Mouse (Mus musculus): ENCODE data around the gene Slc24a3. TPM values are rescaled to one million over a fixed set of nuclear protein-coding genes. Genes with fewer than 3 reads are reported as not detected.
A peak's percentile ranks its signal among the peaks of the same experiment; 100 is the strongest.

Gene Slc24a3
- polyA plus RNA-seq, 1 experiment from 2014 or later = 24.9 TPM

GRCm38 (mm10) chr2:145196501-145197042 lies 29.0 kb downstream of the Slc24a3 start:
- no peaks in the 10 kb centered on the region for H3K27me3 ChIP-seq
- in situ Hi-C loops (cut with MboI; ENCODE audit: low pct_unique_long_range_greater_than_20kb) = no loop called here
- DNase-seq (ENCODE audit: low read depth, low spot score) = no peak
- no peak for ATAC-seq
- CTCF ChIA-PET = no interaction called here
- no peak for TF ChIP-seq CTCF (IDR thresholded peaks at IDR 0.05)
- POLR2A ChIA-PET = no interaction called here

- CTCF ChIA-PET = no interaction called here
- ATAC-seq = no peak
- in situ Hi-C loops (cut with MboI; ENCODE audit: low pct_unique_long_range_greater_than_20kb) = no loop called here
- DNase-seq (ENCODE audit: low read depth, low spot score) = no peak
- POLR2A ChIA-PET = no interaction called here
- no peaks in the 10 kb centered on the region for H3K27me3 ChIP-seq
- no peak for TF ChIP-seq CTCF (IDR thresholded peaks at IDR 0.05)
These were observed 29.5 kb downstream of the Slc24a3 start for GRCm38 (mm10) chr2:145197076-145197475.

- ChIA-PET POLR2A (no interaction called here), CTCF (no interaction called here)
- TF ChIP-seq CTCF (IDR thresholded peaks at IDR 0.05) = no peak
- in situ Hi-C loops (cut with MboI; ENCODE audit: low pct_unique_long_range_greater_than_20kb) = no loop called here
- no peaks in the 10 kb centered on the region for H3K27me3 ChIP-seq
- DNase-seq (ENCODE audit: low read depth, low spot score) = no peak
- no peak for ATAC-seq
These were observed 46.0 kb downstream of the Slc24a3 start for GRCm38 (mm10) chr2:145213587-145213986.

- peak; percentile 99 for ATAC-seq
- in situ Hi-C loops (cut with MboI; ENCODE audit: low pct_unique_long_range_greater_than_20kb) = no loop called here
- DNase-seq (ENCODE audit: low read depth, low spot score) = peak; percentile 64
- POLR2A ChIA-PET = no interaction called here
- TF ChIP-seq CTCF (IDR thresholded peaks at IDR 0.05) = no peak
- CTCF ChIA-PET = interaction anchor here (1.4 kb wide), 1 partner anchor 33 kb away, joined by 4 read pairs; no protein-coding TSS in a partner anchor
- H3K27me3 ChIP-seq = no peaks in the 10 kb centered on the region
These were observed 46.7 kb downstream of the Slc24a3 start for GRCm38 (mm10) chr2:145214086-145214831.

- ATAC-seq (no peak), DNase-seq (ENCODE audit: low read depth, low spot score) (no peak)
- POLR2A ChIA-PET = no interaction called here
- no peak for TF ChIP-seq CTCF (IDR thresholded peaks at IDR 0.05)
- no peaks in the 10 kb centered on the region for H3K27me3 ChIP-seq
- in situ Hi-C loops (cut with MboI; ENCODE audit: low pct_unique_long_range_greater_than_20kb) = no loop called here
- CTCF ChIA-PET = no interaction called here
These were observed 49.0 kb downstream of the Slc24a3 start for GRCm38 (mm10) chr2:145216580-145216979.

- in situ Hi-C loops (cut with MboI; ENCODE audit: low pct_unique_long_range_greater_than_20kb) = no loop called here
- no peaks in the 10 kb centered on the region for H3K27me3 ChIP-seq
- ChIA-PET POLR2A (no interaction called here), CTCF (no interaction called here)
- no peak for ATAC-seq
- DNase-seq (ENCODE audit: low read depth, low spot score) = no peak
- no peak for TF ChIP-seq CTCF (IDR thresholded peaks at IDR 0.05)
These were observed 49.9 kb downstream of the Slc24a3 start for GRCm38 (mm10) chr2:145217422-145217821.

- peak; percentile 11 for TF ChIP-seq CTCF (IDR thresholded peaks at IDR 0.05)
- peak; percentile 52 for ATAC-seq
- in situ Hi-C loops (cut with MboI; ENCODE audit: low pct_unique_long_range_greater_than_20kb) = no loop called here
- ChIA-PET POLR2A (no interaction called here), CTCF (interaction anchor here (1.3 kb wide), 1 partner anchor 69 kb away, joined by 3 read pairs; no protein-coding TSS in a partner anchor)
- H3K27me3 ChIP-seq = no peaks in the 10 kb centered on the region
- no peak for DNase-seq (ENCODE audit: low read depth, low spot score)
These were observed 51.7 kb downstream of the Slc24a3 start for GRCm38 (mm10) chr2:145219246-145219645.

GRCm38 (mm10) chr2:145223646-145224045 lies 56.1 kb downstream of the Slc24a3 start:
- DNase-seq (ENCODE audit: low read depth, low spot score) = no peak
- POLR2A ChIA-PET = no interaction called here
- H3K27me3 ChIP-seq = no peaks in the 10 kb centered on the region
- ATAC-seq = no peak
- TF ChIP-seq CTCF (IDR thresholded peaks at IDR 0.05) = no peak
- CTCF ChIA-PET = interaction anchor here (1.2 kb wide), 1 partner anchor 35 kb away, joined by 3 read pairs; no protein-coding TSS in a partner anchor
- in situ Hi-C loops (cut with MboI; ENCODE audit: low pct_unique_long_range_greater_than_20kb) = no loop called here

GRCm38 (mm10) chr2:145225640-145226039 lies 58.1 kb downstream of the Slc24a3 start:
- DNase-seq (ENCODE audit: low read depth, low spot score) = no peak
- no peak for ATAC-seq
- CTCF ChIA-PET = interaction anchor here (1.7 kb wide), 1 partner anchor 67 kb away, joined by 7 read pairs; no protein-coding TSS in a partner anchor
- no peak for TF ChIP-seq CTCF (IDR thresholded peaks at IDR 0.05)
- in situ Hi-C loops (cut with MboI; ENCODE audit: low pct_unique_long_range_greater_than_20kb) = no loop called here
- H3K27me3 ChIP-seq = no peaks in the 10 kb centered on the region
- POLR2A ChIA-PET = no interaction called here

GRCm38 (mm10) chr2:145226100-145226499 lies 58.5 kb downstream of the Slc24a3 start:
- ATAC-seq = no peak
- TF ChIP-seq CTCF (IDR thresholded peaks at IDR 0.05) = no peak
- H3K27me3 ChIP-seq = no peaks in the 10 kb centered on the region
- POLR2A ChIA-PET = no interaction called here
- DNase-seq (ENCODE audit: low read depth, low spot score) = no peak
- CTCF ChIA-PET = interaction anchor here (1.7 kb wide), 1 partner anchor 66 kb away, joined by 7 read pairs; no protein-coding TSS in a partner anchor
- in situ Hi-C loops (cut with MboI; ENCODE audit: low pct_unique_long_range_greater_than_20kb) = no loop called here

GRCm38 (mm10) chr2:145227351-145227750 lies 59.8 kb downstream of the Slc24a3 start:
- no peaks in the 10 kb centered on the region for H3K27me3 ChIP-seq
- ATAC-seq (no peak), DNase-seq (ENCODE audit: low read depth, low spot score) (no peak)
- in situ Hi-C loops (cut with MboI; ENCODE audit: low pct_unique_long_range_greater_than_20kb) = no loop called here
- CTCF ChIA-PET = no interaction called here
- TF ChIP-seq CTCF (IDR thresholded peaks at IDR 0.05) = no peak
- POLR2A ChIA-PET = no interaction called here
